ENCODE assay signal across 19 mouse cellular contexts in the genomic region with DNA sequence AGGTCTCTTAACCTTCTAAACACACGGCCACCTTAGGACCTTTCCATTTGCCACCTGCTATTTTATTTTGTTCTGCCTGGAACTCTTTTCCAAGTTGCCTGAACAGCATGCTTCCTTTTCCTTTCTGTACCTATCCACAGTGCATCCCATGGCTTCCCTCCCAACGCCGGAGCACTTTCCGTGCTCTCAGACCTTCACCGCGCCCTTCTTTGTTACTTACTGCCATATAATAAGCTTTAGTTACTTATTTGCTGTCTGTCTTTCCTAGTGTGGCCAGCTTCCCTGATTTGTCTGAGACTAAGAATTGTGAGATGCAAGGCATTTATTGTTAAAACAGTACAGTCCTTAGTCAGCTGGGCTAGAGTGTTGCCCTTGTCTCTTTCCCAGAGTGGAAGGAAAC.
"Had no signal": no experiment of that assay in that cellular context is flagged by ENCODE, and none has a peak within 500 bp of the region (broad histone marks: within the 10 kb centered on the region; RNA-seq: fewer than 3 reads in every experiment).

No protein-coding gene starts in this region.

- H3K36me3 ChIP-seq: limb, embryonic 12.5 days; limb, embryonic 15.5 days had no signal

- DNase-seq: kidney, adult 18-20 months; kidney, adult 9 months; kidney, postnatal 25 days; layer of hippocampus, postnatal 36 days; left cerebral cortex, postnatal 4 days; liver, postnatal 0 days; lung, embryonic 14.5 days; lung, postnatal 4 days; midbrain, embryonic 14.5 days; thymus, adult 18-20 months; thymus, postnatal 36 days had no signal

- H3K4me3 ChIP-seq: left cerebral cortex, adult 2 months; limb, embryonic 12.5 days; limb, embryonic 15.5 days had no signal

- H3K4me2 ChIP-seq: limb, embryonic 12.5 days; limb, embryonic 15.5 days; liver, embryonic 11.5 days; lung, embryonic 14.5 days; midbrain, embryonic 11.5 days had no signal

- H3K4me1 ChIP-seq: limb, embryonic 15.5 days had no signal

- ATAC-seq: liver, postnatal 0 days had no signal

- H3K27ac ChIP-seq: kidney, postnatal 0 days; left cerebral cortex, adult 2 months; limb, embryonic 12.5 days; limb, embryonic 15.5 days; liver, embryonic 14.5 days; stomach, postnatal 0 days had no signal

- H3K9me3 ChIP-seq: limb, embryonic 12.5 days; limb, embryonic 15.5 days had no signal

- H3K27me3 ChIP-seq: limb, embryonic 12.5 days; limb, embryonic 15.5 days had no signal

- H3K9ac ChIP-seq: limb, embryonic 12.5 days; limb, embryonic 15.5 days; liver, embryonic 14.5 days; liver, postnatal 0 days; lung, embryonic 14.5 days had no signal
